Mouse (Mus musculus): Measurements from ENCODE around the gene B3galt1.

The B3galt1 gene

GRCm38 (mm10) chr2:67565480-67566331 lies at the start of gene B3galt1:
Gene B3galt1, plus strand, starts transcription at chr2:67565871.
- peak; percentile 39 for DNase-seq (ENCODE audit: low read depth)

- DNase-seq (ENCODE audit: low read depth): no peak
Observed at GRCm38 (mm10) chr2:67516405-67516804, 49.3 kb upstream of the B3galt1 start.

GRCm38 (mm10) chr2:67535347-67535746 lies 30.3 kb upstream of the B3galt1 start:
- no peak for DNase-seq (ENCODE audit: low read depth)

- no peak for DNase-seq (ENCODE audit: low read depth)
Observed at GRCm38 (mm10) chr2:67539426-67539825, 26.2 kb upstream of the B3galt1 start.

- DNase-seq (ENCODE audit: low read depth): no peak
Observed at GRCm38 (mm10) chr2:67541957-67542696, 23.5 kb upstream of the B3galt1 start.

- DNase-seq (ENCODE audit: low read depth): no peak
Observed at GRCm38 (mm10) chr2:67544426-67544825, 21.2 kb upstream of the B3galt1 start.

- DNase-seq (ENCODE audit: low read depth): peak; percentile 1
Observed at GRCm38 (mm10) chr2:67564851-67565479, 706 bp upstream of the B3galt1 start.

GRCm38 (mm10) chr2:67566566-67566965 lies 895 bp downstream of the B3galt1 start:
- DNase-seq (ENCODE audit: low read depth): no peak

GRCm38 (mm10) chr2:67567141-67567680 lies 1.5 kb downstream of the B3galt1 start:
- no peak for DNase-seq (ENCODE audit: low read depth)

GRCm38 (mm10) chr2:67576634-67577033 lies 11.0 kb downstream of the B3galt1 start:
- no peak for DNase-seq (ENCODE audit: low read depth)

- DNase-seq (ENCODE audit: low read depth): no peak
Observed at GRCm38 (mm10) chr2:67583091-67583490, 17.4 kb downstream of the B3galt1 start.

GRCm38 (mm10) chr2:67590408-67590807 lies 24.7 kb downstream of the B3galt1 start:
- DNase-seq (ENCODE audit: low read depth): no peak

GRCm38 (mm10) chr2:67591831-67592629 lies 26.4 kb downstream of the B3galt1 start:
- DNase-seq (ENCODE audit: low read depth): no peak

- DNase-seq (ENCODE audit: low read depth): no peak
Observed at GRCm38 (mm10) chr2:67622902-67623301, 57.2 kb downstream of the B3galt1 start.

- DNase-seq (ENCODE audit: low read depth): no peak
Observed at GRCm38 (mm10) chr2:67627667-67628066, 62.0 kb downstream of the B3galt1 start.

- DNase-seq (ENCODE audit: low read depth): no peak
Observed at GRCm38 (mm10) chr2:67628289-67628688, 62.6 kb downstream of the B3galt1 start.

- no peak for DNase-seq (ENCODE audit: low read depth)
Observed at GRCm38 (mm10) chr2:67654847-67655246, 89.2 kb downstream of the B3galt1 start.

GRCm38 (mm10) chr2:67657372-67657771 lies 91.7 kb downstream of the B3galt1 start:
- DNase-seq (ENCODE audit: low read depth): no peak

- DNase-seq (ENCODE audit: low read depth): no peak
Observed at GRCm38 (mm10) chr2:67658091-67658490, 92.4 kb downstream of the B3galt1 start.

- DNase-seq (ENCODE audit: low read depth): no peak
Observed at GRCm38 (mm10) chr2:67671721-67672120, 106.0 kb downstream of the B3galt1 start.

GRCm38 (mm10) chr2:67677697-67678096 lies 112.0 kb downstream of the B3galt1 start:
- DNase-seq (ENCODE audit: low read depth): no peak

GRCm38 (mm10) chr2:67724249-67724648 lies 158.6 kb downstream of the B3galt1 start:
- DNase-seq (ENCODE audit: low read depth): no peak
